Mouse (Mus musculus): ENCODE measurements at regions not wholly inside any gene's neighbourhood (a gene's known extent, or its start where the extent isn't known, plus 50 kb on each side); places are given as distances from the start of the nearest gene placed in this dataset.

GRCm38 (mm10) chrX:12916684-12917083 is 154.6 kb upstream of the Usp9x start:
- no peak for ATAC-seq (replicated peaks; ENCODE audit: low FRiP score)
- Histone ChIP-seq H3K4me1 (replicated peaks; ENCODE audit: control insufficient read depth, insufficient read depth, low read length) (no peaks in the 10 kb centered on the region), H3K4me3 (ENCODE audit: low read depth, low read length) (no peak overlapping the region)

GRCm38 (mm10) chrX:12900256-12900655 is 138.4 kb upstream of the Med14 start:
- no peak overlapping the region for H3K9ac ChIP-seq (ENCODE audit: low read length)
- H3K4me2 ChIP-seq (ENCODE audit: low read depth, low read length, severe bottlenecking) = no peak overlapping the region
- H3K27me3 ChIP-seq (ENCODE audit: control insufficient read depth, insufficient read depth, low read length) = no peaks in the 10 kb centered on the region
- H3K9me3 ChIP-seq (ENCODE audit: control insufficient read depth, low read length) = no peaks in the 10 kb centered on the region
- DNase-seq (ENCODE audit: low spot score) (no peak), ATAC-seq (replicated peaks; ENCODE audit: low FRiP score) (no peak)
- 91% methylated on average over 7 of the region's 7 CpGs for WGBS
- no peaks in the 10 kb centered on the region for H3K36me3 ChIP-seq (ENCODE audit: control insufficient read depth, insufficient read depth, low read length)
- no peak overlapping the region for H3K4me3 ChIP-seq (ENCODE audit: low read depth, low read length)
- no peaks in the 10 kb centered on the region for H3K4me1 ChIP-seq (replicated peaks; ENCODE audit: control insufficient read depth, insufficient read depth, low read length)
- H3K27ac ChIP-seq (ENCODE audit: low read depth, low read length) = no peak overlapping the region

More at GRCm38 (mm10) chrX:12916684-12917083, 154.6 kb upstream of the Usp9x start:
- no peaks in the 10 kb centered on the region for H3K36me3 ChIP-seq (ENCODE audit: control insufficient read depth, insufficient read depth, low read length)
- H3K27ac ChIP-seq (ENCODE audit: low read depth, low read length) = no peak overlapping the region
- H3K9me3 ChIP-seq (ENCODE audit: control insufficient read depth, low read length) = no peaks in the 10 kb centered on the region
- no peaks in the 10 kb centered on the region for H3K27me3 ChIP-seq (ENCODE audit: control insufficient read depth, insufficient read depth, low read length)
- 24% methylated on average over 11 of the region's 11 CpGs for WGBS
- H3K9ac ChIP-seq (ENCODE audit: low read length) = no peak overlapping the region
- no peak for DNase-seq (ENCODE audit: low spot score)
- H3K4me2 ChIP-seq (ENCODE audit: low read depth, low read length, severe bottlenecking) = peak overlapping the region; percentile 28

GRCm38 (mm10) chrX:12891468-12891867 is 129.6 kb upstream of the Med14 start:
- H3K36me3 ChIP-seq (ENCODE audit: control insufficient read depth, insufficient read depth, low read length) = no peaks in the 10 kb centered on the region
- no peaks in the 10 kb centered on the region for H3K27me3 ChIP-seq (ENCODE audit: control insufficient read depth, insufficient read depth, low read length)
- 80% methylated on average over 7 of the region's 7 CpGs for WGBS
- no peaks in the 10 kb centered on the region for H3K9me3 ChIP-seq (ENCODE audit: control insufficient read depth, low read length)
- H3K27ac ChIP-seq (ENCODE audit: low read depth, low read length) = no peak overlapping the region
- H3K4me2 ChIP-seq (ENCODE audit: low read depth, low read length, severe bottlenecking) = no peak overlapping the region
- DNase-seq (ENCODE audit: low spot score) (no peak), ATAC-seq (replicated peaks; ENCODE audit: low FRiP score) (no peak)
- no peak overlapping the region for H3K9ac ChIP-seq (ENCODE audit: low read length)
- H3K4me3 ChIP-seq (ENCODE audit: low read depth, low read length) = no peak overlapping the region
- no peaks in the 10 kb centered on the region for H3K4me1 ChIP-seq (replicated peaks; ENCODE audit: control insufficient read depth, insufficient read depth, low read length)

- no peak for ATAC-seq (replicated peaks; ENCODE audit: low FRiP score)
Measured at GRCm38 (mm10) chrX:12889482-12889808, 127.6 kb upstream of the Med14 start.

GRCm38 (mm10) chrX:12888708-12889481 is 127.0 kb upstream of the Med14 start:
- WGBS = 56% methylated on average over 3 of the region's 3 CpGs
- peak; percentile 51; the same call in 1 of the 2 replicates for ATAC-seq (replicated peaks; ENCODE audit: low FRiP score)
- Histone ChIP-seq H3K27me3 (ENCODE audit: control insufficient read depth, insufficient read depth, low read length) (no peaks in the 10 kb centered on the region), H3K27ac (ENCODE audit: low read depth, low read length) (no peak overlapping the region), H3K4me3 (ENCODE audit: low read depth, low read length) (no peak overlapping the region), H3K4me1 (replicated peaks; ENCODE audit: control insufficient read depth, insufficient read depth, low read length) (no peaks in the 10 kb centered on the region), H3K9me3 (ENCODE audit: control insufficient read depth, low read length) (no peaks in the 10 kb centered on the region), H3K9ac (ENCODE audit: low read length) (no peak overlapping the region), H3K36me3 (ENCODE audit: control insufficient read depth, insufficient read depth, low read length) (no peaks in the 10 kb centered on the region), H3K4me2 (ENCODE audit: low read depth, low read length, severe bottlenecking) (no peak overlapping the region)
- DNase-seq (ENCODE audit: low spot score) = no peak

More at GRCm38 (mm10) chrX:12889482-12889808, 127.6 kb upstream of the Med14 start:
- no peak overlapping the region for H3K27ac ChIP-seq (ENCODE audit: low read depth, low read length)
- 47% methylated on average over 2 of the region's 3 CpGs for WGBS
- H3K4me2 ChIP-seq (ENCODE audit: low read depth, low read length, severe bottlenecking) = no peak overlapping the region
- H3K4me3 ChIP-seq (ENCODE audit: low read depth, low read length) = no peak overlapping the region
- no peaks in the 10 kb centered on the region for H3K36me3 ChIP-seq (ENCODE audit: control insufficient read depth, insufficient read depth, low read length)
- H3K9ac ChIP-seq (ENCODE audit: low read length) = no peak overlapping the region
- H3K4me1 ChIP-seq (replicated peaks; ENCODE audit: control insufficient read depth, insufficient read depth, low read length) = no peaks in the 10 kb centered on the region
- DNase-seq (ENCODE audit: low spot score) = no peak
- H3K27me3 ChIP-seq (ENCODE audit: control insufficient read depth, insufficient read depth, low read length) = no peaks in the 10 kb centered on the region
- H3K9me3 ChIP-seq (ENCODE audit: control insufficient read depth, low read length) = no peaks in the 10 kb centered on the region

- no peaks in the 10 kb centered on the region for H3K36me3 ChIP-seq (ENCODE audit: control insufficient read depth, insufficient read depth, low read length)
- H3K27me3 ChIP-seq (ENCODE audit: control insufficient read depth, insufficient read depth, low read length) = no peaks in the 10 kb centered on the region
- H3K9ac ChIP-seq (ENCODE audit: low read length) = no peak overlapping the region
- no peaks in the 10 kb centered on the region for H3K9me3 ChIP-seq (ENCODE audit: control insufficient read depth, low read length)
- H3K4me2 ChIP-seq (ENCODE audit: low read depth, low read length, severe bottlenecking) = no peak overlapping the region
- DNase-seq (ENCODE audit: low spot score) (no peak), ATAC-seq (replicated peaks; ENCODE audit: low FRiP score) (no peak)
- no peaks in the 10 kb centered on the region for H3K4me1 ChIP-seq (replicated peaks; ENCODE audit: control insufficient read depth, insufficient read depth, low read length)
- WGBS = 48% methylated on average over 11 of the region's 11 CpGs
- no peak overlapping the region for H3K4me3 ChIP-seq (ENCODE audit: low read depth, low read length)
- H3K27ac ChIP-seq (ENCODE audit: low read depth, low read length) = no peak overlapping the region
Measured at GRCm38 (mm10) chrX:12888010-12888707, 126.3 kb upstream of the Med14 start.

- no peak for DNase-seq (ENCODE audit: low spot score)
- Histone ChIP-seq H3K27me3 (ENCODE audit: control insufficient read depth, insufficient read depth, low read length) (no peaks in the 10 kb centered on the region), H3K4me1 (replicated peaks; ENCODE audit: control insufficient read depth, insufficient read depth, low read length) (no peaks in the 10 kb centered on the region), H3K4me3 (ENCODE audit: low read depth, low read length) (no peak overlapping the region), H3K36me3 (ENCODE audit: control insufficient read depth, insufficient read depth, low read length) (no peaks in the 10 kb centered on the region), H3K4me2 (ENCODE audit: low read depth, low read length, severe bottlenecking) (no peak overlapping the region), H3K9me3 (ENCODE audit: control insufficient read depth, low read length) (no peaks in the 10 kb centered on the region), H3K9ac (ENCODE audit: low read length) (no peak overlapping the region), H3K27ac (ENCODE audit: low read depth, low read length) (no peak overlapping the region)
- ATAC-seq (replicated peaks; ENCODE audit: low FRiP score) = no peak
- WGBS = 34% methylated on average over 2 of the region's 2 CpGs
Measured at GRCm38 (mm10) chrX:12887516-12887915, 125.6 kb upstream of the Med14 start.

- H3K9ac ChIP-seq (ENCODE audit: low read length) = no peak overlapping the region
- DNase-seq (ENCODE audit: low spot score) = peak; percentile 52
- H3K4me2 ChIP-seq (ENCODE audit: low read depth, low read length, severe bottlenecking) = peak overlapping the region; percentile 33
- ATAC-seq (replicated peaks; ENCODE audit: low FRiP score) = peak; percentile 72
- WGBS = 24% methylated on average over 18 of the region's 18 CpGs
- no peaks in the 10 kb centered on the region for H3K36me3 ChIP-seq (ENCODE audit: control insufficient read depth, insufficient read depth, low read length)
- H3K4me3 ChIP-seq (ENCODE audit: low read depth, low read length) = no peak overlapping the region
- no peaks in the 10 kb centered on the region for H3K9me3 ChIP-seq (ENCODE audit: control insufficient read depth, low read length)
- H3K27ac ChIP-seq (ENCODE audit: low read depth, low read length) = no peak overlapping the region
- H3K4me1 ChIP-seq (replicated peaks; ENCODE audit: control insufficient read depth, insufficient read depth, low read length) = no peaks in the 10 kb centered on the region
- H3K27me3 ChIP-seq (ENCODE audit: control insufficient read depth, insufficient read depth, low read length) = no peaks in the 10 kb centered on the region
Measured at GRCm38 (mm10) chrX:12886160-12887048, 124.5 kb upstream of the Med14 start.
